Mouse (Mus musculus) gastrocnemius, adult 18-20 months (tissue): ENCODE measurements around the gene Gm21954. TPM values are rescaled to one million over a fixed set of nuclear protein-coding genes. Genes with fewer than 3 reads are reported as not detected.
A peak's percentile ranks its signal among the peaks of the same experiment; 100 is the strongest.

Experiments used
- DNase-seq: peaks from one replicate; pipeline ENCODE4 v3.0.0; 2021; ENCODE audit warnings: low spot score
- total RNA-seq, 2 experiments: library from RNA; stranded (reverse); gene quantifications; 2 replicates each; pipeline ENCODE4 v1.2.3; 2021

Gene Gm21954
- total RNA-seq, 2 experiments from 2014 or later, result not detected

DNA sequence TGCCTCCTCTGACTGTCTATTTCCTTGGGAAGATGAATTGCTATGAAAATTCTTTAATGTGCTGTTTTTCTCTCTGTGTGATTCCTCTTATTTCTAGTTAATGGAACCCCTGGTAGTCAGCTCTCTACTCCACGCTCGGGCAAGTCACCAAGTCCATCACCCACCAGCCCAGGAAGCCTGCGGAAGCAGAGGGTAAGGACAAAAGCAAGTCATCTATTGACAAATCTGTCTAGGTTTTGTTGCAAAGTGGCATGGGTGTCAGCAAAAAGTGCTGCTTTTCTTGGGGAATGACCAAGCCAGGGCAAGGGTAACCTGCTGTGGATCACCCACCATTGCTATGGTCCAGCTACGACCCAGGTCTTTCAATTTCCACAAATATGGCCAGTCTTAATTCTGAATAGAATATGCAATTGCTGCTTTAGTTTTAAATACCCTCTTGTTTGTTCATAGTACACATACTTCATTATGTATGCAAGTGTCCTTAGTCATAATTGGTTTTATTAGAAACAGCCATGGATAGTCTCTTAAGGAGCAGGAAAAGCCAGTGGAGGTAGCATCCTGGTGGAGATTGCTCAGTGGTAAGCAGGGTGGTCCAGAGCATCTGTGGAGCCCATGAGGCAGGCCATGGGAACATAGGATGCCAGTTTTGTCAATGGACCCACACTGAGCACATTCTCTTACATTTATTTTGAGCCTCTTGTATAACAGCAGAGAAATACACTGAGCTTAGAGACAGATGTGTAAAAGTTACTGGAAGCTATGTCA, 8.9 kb downstream of the Gm21954 start:
- DNase-seq, result no peak

DNA sequence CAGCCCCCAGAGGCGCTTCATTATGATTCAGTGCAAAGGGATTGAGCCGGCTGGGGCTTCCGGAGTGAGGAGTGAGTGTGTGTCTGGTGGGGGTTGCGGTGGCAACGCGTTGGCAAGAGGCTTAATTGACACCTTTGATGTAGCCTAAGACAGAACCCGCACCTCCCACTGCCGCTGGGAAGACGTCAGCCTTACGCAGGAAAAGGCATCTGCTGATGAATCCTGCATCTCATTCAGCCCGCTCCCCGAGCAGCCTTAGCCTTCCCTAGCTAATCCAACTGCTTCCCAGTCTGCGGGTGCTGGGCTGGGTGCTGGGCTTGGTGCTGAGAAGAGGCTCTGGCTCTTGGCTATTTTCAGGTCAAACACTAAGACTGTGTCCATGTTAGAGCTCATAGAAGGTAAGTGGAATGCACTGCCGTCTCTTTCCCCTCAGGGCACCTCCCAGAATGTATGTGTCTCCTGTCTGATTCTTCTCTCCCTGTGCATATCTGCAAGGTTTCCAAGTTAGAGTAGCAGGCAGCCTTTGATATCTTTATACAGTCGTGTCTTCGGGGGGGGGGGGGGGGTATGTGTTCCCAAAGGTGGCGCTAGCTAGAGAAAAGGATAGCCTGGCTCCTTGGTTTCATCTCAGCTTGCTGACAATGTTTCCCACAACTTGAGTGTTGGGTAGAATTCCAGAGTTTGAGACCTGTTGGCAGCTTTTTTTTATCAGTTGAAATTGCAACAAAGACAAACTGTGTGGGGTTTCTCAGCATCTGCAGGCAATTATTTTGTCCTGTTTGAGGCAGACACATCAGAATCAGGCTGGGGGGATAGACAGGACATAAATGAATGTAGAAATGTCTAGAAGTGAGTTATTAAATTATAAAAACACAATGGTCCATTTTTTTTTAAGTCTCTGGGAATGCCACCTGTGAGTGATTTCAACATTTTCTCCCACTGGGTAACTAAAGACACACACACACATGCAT, 10.0 kb downstream of the Gm21954 start:
- no peak for DNase-seq

DNA sequence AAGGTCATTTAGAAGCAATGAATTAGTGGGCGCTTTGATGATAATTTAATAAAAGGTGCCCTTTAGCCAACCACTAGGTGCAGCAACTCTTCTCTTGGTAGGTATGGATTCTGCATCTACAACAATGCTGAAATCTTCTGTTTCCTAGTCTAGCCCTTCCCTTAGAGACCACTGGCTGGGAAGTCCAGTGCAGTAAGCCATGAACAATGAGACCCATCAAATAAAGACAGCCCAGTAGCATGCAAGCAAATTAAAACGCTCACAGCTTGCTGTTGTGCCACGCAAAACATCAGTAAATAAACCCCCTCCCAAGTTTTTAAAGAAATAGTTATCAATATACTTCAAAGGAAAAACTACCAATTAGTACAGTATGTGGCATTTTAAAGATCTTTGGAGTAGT, 10.9 kb downstream of the Gm21954 start:
- DNase-seq, result no peak

DNA sequence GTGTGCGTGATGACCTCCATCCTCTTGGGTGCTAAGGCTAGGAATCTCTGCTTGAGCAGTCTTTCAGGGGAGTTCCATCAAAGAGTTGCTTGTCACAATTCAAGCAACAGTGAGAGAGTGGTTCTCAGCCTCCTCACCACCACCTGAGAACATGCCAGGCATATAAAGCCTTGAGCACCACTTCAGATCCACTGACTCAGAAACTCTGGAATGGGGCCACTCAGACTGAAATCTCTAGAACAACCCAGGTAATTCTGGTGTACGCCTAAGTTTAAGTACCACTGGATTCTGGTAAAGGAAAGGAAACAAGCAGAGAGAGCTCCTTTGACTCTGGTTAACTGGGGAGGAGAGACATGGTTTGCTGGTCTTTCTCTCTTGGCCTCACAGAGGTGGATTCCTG, 19.5 kb downstream of the Gm21954 start:
- DNase-seq, result no peak

DNA sequence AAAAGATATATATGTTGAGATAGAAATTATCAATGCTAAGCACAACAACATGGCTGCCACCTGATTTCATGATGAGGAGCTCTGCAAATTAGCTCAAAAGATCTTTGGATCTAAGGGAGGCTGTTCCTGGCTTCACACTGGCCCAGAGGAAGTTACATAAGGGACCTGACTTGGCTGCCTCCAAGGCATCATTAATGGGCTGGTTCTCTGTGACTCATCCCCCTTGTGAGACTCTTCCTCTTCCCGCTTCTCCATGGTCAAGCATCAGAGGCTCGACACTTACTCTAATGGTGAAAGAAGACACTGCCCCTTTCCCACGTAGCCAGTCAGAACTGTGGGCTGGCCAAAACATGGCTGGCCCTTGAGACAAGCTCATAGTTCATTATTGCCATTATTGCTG, 20.1 kb downstream of the Gm21954 start:
- DNase-seq, result peak; percentile 8

DNA sequence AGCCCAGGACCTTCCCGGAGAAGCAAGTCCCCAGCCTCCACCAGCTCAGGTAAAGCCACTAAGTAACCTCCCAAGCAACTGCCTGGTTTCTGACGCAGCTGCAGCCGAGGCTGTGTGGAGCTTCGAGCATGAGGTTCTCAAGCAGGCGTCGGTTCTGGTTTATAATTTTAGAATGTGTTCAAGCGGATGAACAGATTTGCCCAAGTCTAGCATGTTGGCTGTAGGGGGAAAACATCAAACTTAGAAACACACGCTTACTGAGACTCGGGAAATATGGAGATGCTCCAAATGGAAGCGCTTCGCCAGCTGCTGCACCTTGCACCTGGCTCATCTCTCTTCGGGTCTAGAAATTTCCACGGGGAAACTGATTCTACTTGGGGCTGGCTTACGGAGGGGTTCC, 21.0 kb downstream of the Gm21954 start:
- no peak for DNase-seq

DNA sequence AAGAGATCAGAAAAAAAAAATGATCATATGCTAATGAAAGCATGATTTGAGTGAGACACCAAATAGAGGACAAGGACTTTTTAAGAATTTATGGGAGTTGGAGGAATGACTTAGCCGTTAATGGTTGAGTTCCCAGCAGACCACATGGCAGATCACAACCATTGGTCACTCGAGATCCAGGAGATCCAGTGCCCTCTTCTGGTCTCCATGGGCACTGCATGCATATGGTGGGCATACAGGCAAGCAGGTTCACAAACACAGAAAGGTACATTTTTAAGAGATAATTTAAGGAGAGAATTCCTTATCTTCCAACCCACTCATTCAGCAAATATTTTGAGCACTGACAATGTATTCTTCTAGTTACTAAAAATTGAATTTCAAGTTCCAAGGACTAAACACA, 22.9 kb downstream of the Gm21954 start:
- no peak for DNase-seq

DNA sequence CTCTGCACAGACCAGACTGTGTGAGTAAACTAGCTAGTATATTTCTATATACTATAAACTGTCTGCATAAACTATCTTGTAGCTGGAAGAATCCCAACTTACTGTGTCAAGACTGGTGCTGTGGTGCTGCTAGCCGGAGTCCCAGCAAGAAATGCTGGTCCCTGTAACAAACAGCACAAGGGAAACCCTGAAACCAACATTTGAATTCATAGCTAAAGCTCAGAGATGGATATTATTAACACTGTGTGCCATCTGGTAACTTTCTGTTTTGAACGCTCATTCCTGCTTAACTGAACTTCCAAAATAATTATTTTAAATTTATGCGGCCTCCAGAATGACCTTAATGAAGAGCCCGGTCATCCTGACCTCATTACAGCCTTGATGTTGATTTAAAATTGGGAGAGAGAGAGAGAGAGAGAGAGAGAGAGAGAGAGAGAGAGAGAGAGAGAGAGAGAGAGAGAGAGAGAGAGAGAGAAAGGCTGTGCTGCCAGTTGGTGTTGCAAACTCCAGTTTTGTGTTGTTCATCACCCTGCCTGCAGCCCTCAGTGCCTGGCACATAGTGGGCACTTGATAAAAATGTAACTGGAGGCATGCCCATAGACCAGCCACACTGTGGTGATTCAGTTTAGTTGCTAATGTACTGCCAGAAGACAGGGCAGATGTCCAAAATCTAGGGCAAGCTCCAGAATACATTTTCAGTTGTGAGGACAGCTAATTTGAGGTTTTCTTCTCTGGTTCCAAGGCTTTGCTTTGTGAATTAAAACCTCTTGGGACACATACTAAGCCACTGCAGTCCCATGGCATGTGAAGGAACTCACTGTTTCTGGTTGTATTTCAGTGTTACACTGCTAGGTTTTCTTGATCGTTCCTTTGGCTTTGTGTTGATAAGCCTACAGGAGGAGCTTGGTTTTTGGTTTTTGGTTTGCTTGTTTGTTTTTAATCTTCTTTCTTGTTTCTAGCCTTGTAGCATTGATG, 24.2 kb downstream of the Gm21954 start:
- peak; percentile 32 for DNase-seq

DNA sequence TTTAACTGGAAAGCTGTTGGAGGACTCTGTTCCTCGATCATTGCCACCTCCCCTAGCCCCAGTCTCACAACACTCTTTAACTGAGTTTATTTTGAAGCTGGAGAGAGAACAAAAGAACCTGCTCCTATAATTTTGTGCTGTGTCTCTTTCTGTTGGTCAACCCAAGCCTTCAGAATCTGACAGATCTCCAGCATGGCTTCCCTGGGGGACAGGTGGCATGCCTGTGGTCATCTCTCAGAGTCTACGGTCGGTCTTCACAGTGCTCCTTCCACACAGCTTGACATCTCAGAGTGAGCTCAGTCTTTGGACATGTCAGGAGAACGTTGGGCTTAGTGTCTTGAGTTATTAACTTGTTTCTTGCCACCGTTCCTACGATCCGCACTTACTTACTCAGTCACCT, 25.3 kb downstream of the Gm21954 start:
- DNase-seq, result no peak

DNA sequence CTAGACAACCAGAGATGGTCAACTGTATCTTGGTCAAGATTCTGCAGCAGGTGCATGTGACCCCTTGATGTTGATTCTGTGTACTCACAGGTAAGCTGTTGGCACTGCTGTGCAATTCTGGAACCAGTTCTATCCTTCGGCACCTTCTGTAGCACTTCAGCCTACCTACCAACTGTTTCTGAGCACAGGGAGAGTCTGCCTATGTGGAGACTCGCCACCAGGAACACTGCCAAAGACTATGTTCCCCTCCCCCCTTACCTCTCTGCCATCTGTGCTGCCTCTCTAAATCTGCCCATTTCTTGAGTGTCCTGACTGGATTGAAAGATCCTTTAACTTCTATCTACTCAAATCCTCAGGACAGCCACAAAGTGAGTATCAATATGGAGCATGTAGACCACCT, 28.3 kb downstream of the Gm21954 start:
- DNase-seq, result no peak

DNA sequence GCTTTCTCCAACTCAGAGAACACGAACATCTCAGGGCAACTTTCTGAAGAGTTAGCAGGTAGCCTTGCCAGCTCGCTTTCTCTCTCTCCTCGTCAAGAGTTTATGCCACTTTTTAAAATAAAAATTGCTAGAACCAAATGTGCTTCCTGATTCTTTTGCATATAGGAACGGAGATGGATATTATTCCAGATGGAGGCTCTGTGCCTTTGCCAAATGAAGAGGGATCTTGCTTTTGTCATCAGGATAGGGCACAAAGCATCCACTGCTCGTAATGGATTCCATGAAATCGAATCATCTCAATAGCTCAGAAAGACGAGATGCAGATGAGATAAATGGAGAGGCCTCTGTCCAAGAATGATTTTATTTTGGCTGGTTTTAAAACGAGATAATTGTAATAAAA, 28.7 kb downstream of the Gm21954 start:
- no peak for DNase-seq

DNA sequence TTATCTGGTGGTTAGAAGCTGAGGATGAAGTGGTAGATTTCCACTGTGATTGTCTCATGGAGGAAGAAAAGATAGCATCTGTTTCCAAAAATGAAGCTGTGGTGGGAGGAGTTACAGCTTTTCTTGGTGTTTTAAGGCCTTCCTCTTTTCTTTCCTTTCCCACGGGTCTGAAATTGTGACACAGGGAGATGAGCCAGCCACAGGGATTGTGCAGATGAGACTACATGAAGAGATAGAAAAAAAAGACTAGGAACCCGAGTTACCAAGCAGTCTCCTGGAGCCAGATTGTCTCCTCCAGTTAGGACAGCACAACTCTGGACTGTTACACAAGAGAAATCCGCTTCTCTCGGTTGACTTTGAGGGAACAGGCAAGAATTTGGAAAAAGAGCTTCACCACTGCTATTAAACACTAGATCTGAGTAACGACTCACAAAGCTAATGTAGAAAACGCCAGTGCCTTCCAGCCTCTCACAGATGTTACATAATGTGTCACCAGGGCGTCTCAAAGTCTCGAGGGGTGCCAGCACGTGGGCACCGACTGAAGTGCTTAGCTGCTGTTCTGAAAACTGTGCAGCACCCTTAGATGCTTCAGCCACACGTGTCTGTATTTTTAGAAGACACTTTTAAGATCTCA, 29.9 kb downstream of the Gm21954 start:
- no peak for DNase-seq

DNA sequence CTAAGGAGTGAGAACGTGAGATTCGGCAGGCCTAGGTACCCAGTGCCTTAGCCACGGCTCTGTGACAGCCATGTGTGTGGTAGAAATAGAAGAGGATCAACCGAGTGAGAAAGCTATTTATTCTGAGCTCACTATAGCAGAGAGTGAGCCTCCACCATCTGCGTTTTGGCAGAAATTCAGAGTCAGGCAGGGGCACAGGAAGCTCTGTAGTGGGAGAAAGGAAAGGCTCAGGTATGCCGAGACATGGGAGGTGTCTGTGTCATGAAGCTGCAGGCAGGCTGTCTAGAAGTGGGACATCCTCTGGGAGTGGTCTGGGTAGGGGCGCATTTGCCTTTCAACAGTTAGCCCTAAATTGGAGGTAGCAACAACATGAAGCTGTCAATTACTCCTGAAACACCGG, 31.7 kb downstream of the Gm21954 start:
- no peak for DNase-seq

DNA sequence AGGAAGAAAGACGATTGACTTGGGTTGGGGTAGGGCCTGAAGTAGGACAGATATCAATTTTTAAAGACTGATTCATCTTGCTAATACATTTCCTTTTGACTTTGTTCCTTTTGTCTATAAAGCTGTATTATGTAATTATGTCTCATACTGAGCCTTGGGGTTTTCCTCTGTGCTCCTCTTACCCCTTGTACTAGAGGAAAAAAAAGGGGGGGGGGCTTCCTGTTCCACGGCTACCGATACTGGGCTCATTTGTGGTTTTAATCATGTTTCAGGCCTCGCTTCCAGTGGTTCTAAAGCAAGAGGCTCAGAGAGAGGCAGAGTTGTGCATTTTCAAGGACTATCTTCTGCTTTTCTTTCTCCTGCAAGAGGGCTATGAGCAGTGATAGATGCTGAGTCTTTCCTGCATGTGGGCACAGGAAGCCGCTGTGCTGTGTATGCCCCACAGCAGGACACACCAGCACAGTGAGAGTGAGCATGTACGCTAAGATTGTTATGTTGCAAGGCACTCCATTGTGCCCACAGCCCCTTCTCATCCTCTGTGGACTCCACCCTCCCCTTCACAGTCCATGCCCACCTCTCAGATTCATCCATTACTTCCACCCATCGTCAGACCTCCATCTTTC, 33.1 kb downstream of the Gm21954 start:
- DNase-seq, result no peak

DNA sequence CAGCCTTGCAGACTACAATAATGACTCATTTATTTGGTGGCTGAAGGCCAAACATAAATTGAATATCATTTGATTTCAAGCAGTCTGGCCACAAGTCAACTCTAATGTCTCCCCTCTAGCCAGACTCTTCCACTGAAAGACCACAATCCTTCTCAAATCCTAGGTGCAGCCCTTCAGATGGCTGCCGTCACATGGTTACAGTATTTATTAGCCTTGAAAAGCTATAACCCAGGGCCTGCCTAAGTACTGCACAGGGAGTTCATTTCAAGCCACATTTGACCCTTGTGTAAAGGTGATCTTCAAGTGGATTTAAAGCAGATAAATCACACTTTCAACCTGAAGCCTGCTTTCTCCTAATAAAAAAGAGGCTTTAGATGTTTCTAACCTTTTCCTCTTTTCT, 37.7 kb downstream of the Gm21954 start:
- DNase-seq, result no peak

DNA sequence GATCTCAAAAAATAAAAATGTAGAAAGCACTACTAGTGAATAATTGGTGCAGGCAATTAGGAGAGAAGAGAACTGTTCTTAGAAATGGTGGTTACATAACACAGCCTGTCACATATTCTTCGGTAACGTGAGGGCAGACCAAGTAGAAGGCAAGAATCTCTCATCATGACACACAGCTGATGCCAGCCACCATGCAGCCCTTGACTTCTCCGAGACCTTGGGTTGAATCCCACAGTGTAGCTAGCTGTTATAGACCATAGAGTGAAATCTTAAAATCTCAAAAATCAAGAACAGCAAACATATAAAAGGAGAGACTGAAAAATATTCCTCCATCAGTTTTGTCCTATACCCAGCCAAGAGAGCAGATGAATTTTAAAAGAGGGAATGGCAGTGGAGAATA, 40.8 kb downstream of the Gm21954 start:
- DNase-seq, result no peak

DNA sequence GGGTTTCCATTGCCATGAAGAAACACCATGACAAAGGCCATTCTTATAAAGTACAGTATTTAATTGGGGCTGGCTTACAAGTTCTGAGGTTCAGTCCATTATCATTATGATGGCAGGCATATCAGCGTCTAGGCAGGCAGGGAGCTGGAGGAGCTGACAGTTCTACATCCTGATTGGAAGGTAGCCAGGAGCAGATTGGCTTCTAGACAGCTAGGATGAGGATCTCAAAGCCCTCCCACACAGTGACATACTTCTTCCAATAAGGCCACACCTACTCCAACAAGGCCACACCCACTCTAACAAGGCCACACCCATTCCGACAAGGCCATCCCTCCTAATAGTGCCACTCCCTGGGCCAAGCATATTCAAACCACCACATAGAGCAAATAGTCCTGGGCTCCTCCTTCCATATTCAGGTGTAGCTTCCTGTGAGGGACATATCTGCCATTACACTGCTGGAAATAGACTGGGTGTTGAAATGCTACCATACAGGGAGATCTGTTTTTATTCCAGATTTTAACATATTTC, 41.9 kb downstream of the Gm21954 start:
- no peak for DNase-seq

DNA sequence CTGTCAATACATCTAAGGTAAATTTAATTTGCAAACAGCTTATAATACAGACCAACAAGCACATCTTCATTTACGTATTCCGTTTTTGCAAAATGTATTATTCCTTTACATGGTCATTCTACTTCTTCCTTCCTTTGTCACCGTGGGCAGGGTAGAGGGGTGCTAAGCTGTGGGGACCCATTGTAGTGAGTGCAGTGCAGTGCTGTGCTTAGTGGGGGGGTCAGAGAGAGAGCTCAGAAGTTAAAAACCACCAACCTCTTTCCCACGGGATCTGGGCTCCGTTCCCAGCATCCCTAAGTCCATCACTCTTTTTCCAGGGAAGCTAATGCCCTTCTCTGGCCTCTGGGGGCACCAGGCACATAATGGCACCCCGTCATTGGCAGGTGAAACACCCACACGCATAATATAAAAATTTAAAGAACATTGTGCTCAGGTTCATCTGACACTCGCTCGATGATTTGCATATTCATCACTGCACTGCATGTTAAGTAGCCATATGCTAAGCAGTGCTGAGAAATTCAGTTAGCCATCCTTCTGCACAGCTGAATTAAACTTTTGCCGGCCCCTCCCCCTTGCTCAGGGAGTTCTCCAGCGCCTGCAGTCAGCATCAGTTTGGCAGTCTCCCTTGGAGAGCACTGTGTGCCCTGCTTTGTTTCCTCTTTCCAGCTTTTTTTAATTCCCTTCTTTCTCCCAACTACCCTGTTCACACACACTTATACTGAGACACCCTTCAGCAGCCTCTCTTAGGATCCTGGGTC, 48.2 kb downstream of the Gm21954 start:
- DNase-seq, result no peak

DNA sequence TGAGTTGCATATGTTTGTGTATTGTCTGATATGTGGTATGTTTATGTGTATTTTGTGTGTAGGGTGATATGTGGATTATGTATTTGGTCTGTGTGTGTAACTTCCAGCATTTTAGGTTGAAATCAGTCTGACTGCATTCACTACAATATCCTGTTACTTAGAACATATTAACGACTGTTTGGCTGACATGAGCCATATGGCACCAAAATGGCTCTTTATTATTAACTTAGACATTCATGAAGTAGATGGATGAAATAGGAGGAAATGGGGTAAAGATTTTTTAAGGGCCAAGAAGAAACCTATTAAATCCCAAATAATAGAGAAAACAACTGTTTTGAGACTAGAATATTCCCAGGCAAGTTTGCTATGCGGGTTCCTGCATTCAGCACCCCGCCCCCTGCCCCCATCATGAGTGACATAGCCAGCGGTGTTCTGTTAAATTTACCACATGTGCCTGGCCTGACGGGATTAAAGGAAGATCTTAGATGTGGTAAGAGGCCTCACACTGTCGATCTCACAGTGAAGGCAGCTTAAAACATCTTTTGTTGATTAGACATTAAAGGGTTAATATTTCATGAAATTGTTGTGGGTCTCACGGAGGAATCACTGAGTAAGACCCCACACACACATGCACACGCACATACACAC, 51.5 kb downstream of the Gm21954 start:
- no peak for DNase-seq
